Mouse (Mus musculus) bone marrow macrophage, adult 2 months (primary cell): ENCODE measurements around the gene Gse1. TPM values are rescaled to one million over a fixed set of nuclear protein-coding genes. Genes with fewer than 3 reads are reported as not detected.
A peak's percentile ranks its signal among the peaks of the same experiment; 100 is the strongest.

Source experiments
- H3K27ac ChIP-seq: 2 replicates; pipeline ENCODE4 v1.5.1; 2012; ENCODE audit warnings: low read depth, low read length; ENCODE audit not compliant: insufficient read depth
- H3K4me1 ChIP-seq: 2 replicates; pipeline ENCODE4 v1.6.1; 2012; ENCODE audit warnings: low read length; ENCODE audit not compliant: control insufficient read depth, insufficient read depth
- H3K4me3 ChIP-seq: 2 replicates; pipeline ENCODE4 v1.5.1; 2012; ENCODE audit warnings: mild to moderate bottlenecking, low read length, moderate library complexity; ENCODE audit not compliant: insufficient read depth
- CTCF ChIP-seq: IDR thresholded peaks from 2 replicates; pipeline ENCODE4 v1.5.1; 2012; ENCODE audit warnings: low read depth, mild to moderate bottlenecking, low read length, moderate library complexity
- POLR2A ChIP-seq: IDR thresholded peaks from 2 replicates; pipeline ENCODE4 v1.6.1; 2012; ENCODE audit warnings: mild to moderate bottlenecking, low read depth, low read length, borderline replicate concordance
- polyA plus RNA-seq: library from polyadenylated mRNA; stranded (reverse); fragments of >200 nt; gene quantifications from 2 replicates; pipeline ENCODE4 v1.2.4, GENCODE M21; 2012; ENCODE audit not compliant: missing spikeins, insufficient read depth, insufficient read length

The Gse1 gene
- polyA plus RNA-seq, 1 experiment: 15.1 TPM

GRCm38 (mm10) chr8:120530954-120531656, 302.8 kb downstream of the Gse1 start:
- H3K4me3 ChIP-seq: no peak overlapping the region

DNA sequence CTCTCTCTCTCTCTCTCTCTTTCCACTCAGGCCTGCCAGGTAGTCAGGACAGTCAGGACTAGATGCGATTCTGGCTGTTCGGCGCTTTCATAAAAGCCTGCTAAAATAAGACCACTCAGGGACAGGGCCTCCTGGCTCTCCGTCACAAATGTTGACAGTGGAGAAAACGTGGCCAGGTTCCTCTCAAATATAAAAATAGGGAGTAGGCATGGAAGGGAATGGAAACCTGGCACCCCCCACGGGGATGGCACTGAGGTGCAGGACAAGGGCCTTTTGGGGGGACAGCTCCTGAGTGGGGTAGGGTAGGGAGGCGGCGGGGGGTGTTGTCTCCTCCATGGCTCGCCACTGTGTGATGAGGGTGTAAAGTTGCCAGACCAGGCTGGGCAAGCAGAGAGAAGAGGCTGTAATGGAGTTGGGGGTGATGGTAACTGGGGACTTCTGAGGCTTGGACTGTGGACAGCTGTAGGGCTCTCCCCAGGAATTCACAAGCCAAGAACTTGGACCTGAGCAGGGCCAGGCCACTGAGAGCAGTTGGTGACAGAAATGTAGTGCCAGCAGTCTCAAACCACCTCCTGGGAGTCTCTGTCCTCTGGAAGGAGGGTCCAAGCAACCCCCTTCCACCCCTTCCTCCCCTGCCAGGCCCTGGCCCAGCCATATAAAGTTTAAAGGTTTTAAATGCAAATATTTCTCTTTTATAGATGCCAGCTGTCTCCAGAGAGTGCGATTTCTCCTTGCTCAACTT, 303.7 kb downstream of the Gse1 start:
- no peak for TF ChIP-seq POLR2A
- TF ChIP-seq CTCF: no peak
- Histone ChIP-seq H3K4me3 (no peak overlapping the region), H3K27ac (no peak overlapping the region), H3K4me1 (peaks cover 28% of the 10 kb centered on the region)

More at GRCm38 (mm10) chr8:120530954-120531656, 302.8 kb downstream of the Gse1 start:
- Histone ChIP-seq H3K27ac (no peak overlapping the region), H3K4me1 (peaks cover 36% of the 10 kb centered on the region)
- no peak for TF ChIP-seq CTCF
- no peak for TF ChIP-seq POLR2A

- no peak overlapping the region for H3K4me3 ChIP-seq
Measured at GRCm38 (mm10) chr8:120532517-120533215, 304.4 kb downstream of the Gse1 start.

DNA sequence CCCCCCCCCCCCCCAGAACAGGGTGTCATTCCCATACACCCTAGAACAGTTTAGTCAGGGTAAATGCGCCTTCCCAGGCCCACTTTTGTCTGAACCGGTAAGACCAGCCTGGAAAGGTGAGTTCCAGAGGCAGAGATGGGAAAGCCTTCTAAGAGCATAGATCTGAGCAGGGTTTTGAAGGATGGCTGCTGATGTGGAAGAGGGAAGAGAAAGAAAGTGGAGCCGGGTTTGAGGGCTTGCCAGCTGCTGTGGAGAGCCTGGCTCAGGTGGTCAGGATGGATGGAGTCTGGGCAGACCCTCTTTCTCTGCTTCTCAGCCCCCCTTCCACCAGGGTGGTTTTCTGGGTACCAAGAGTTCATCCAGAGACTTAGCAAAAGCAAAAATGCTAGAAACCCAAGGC, 305.1 kb downstream of the Gse1 start:
- TF ChIP-seq POLR2A (no peak), CTCF (no peak)
- Histone ChIP-seq H3K4me3 (no peak overlapping the region), H3K4me1 (peaks cover 20% of the 10 kb centered on the region), H3K27ac (no peak overlapping the region)

More at GRCm38 (mm10) chr8:120532517-120533215, 304.4 kb downstream of the Gse1 start:
- Histone ChIP-seq H3K27ac (no peak overlapping the region), H3K4me1 (peaks cover 25% of the 10 kb centered on the region)
- no peak for TF ChIP-seq POLR2A
- TF ChIP-seq CTCF: no peak

- TF ChIP-seq CTCF (no peak), POLR2A (no peak)
- Histone ChIP-seq H3K4me3 (no peak overlapping the region), H3K4me1 (peaks cover 14% of the 10 kb centered on the region), H3K27ac (no peak overlapping the region)
Measured at GRCm38 (mm10) chr8:120534080-120534479, 305.8 kb downstream of the Gse1 start.

- no peak overlapping the region for H3K4me3 ChIP-seq
- TF ChIP-seq CTCF (peak; percentile 93), POLR2A (no peak)
- H3K27ac ChIP-seq: no peak overlapping the region
- peaks cover 9% of the 10 kb centered on the region for H3K4me1 ChIP-seq
Measured at GRCm38 (mm10) chr8:120534504-120535368, 306.5 kb downstream of the Gse1 start.

GRCm38 (mm10) chr8:120535452-120536305, 307.4 kb downstream of the Gse1 start:
- TF ChIP-seq POLR2A: no peak
- no peak for TF ChIP-seq CTCF

GRCm38 (mm10) chr8:120536306-120537206, 308.3 kb downstream of the Gse1 start:
- H3K4me3 ChIP-seq: peak overlapping the region; percentile 74
- peaks cover 15% of the 10 kb centered on the region for H3K4me1 ChIP-seq
- no peak for TF ChIP-seq CTCF
- TF ChIP-seq POLR2A: no peak

More at GRCm38 (mm10) chr8:120535452-120536305, 307.4 kb downstream of the Gse1 start:
- Histone ChIP-seq H3K4me1 (peaks cover 9% of the 10 kb centered on the region), H3K4me3 (peak overlapping the region; percentile 74), H3K27ac (peak overlapping the region; percentile 58)

More at GRCm38 (mm10) chr8:120536306-120537206, 308.3 kb downstream of the Gse1 start:
- peak overlapping the region; percentile 66 for H3K27ac ChIP-seq
